ENCODE assay signal across 13 mouse cellular contexts in the genomic region with DNA sequence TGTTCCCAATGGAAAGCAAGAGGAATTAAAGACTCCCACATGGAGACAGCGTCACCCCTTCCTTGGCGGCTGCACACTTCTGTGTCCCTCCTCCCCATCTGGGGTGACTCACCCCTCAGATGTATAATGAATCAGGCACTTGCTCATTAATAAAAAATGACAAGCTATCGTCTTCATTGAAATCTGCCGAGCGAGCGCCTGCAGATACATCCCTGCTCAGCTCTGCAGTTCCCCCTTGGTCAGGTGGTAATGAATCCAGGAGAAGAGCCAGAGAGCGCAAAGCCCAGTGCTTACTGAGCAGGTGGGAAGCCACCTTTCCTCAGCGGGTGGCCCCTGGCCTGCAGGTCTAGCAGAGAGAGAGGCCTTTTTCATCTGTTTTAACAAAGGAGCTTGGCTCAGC.
DNase-seq lines count a peak whose midpoint lies in the region.
"Had no signal": no experiment of that assay in that cellular context is flagged by ENCODE, and none has a peak within 500 bp of the region (broad histone marks: within the 10 kb centered on the region; RNA-seq: fewer than 3 reads in every experiment).

No protein-coding gene starts in this region.

- DNase-seq in 3T3-L1 (ENCODE audit: low read depth, low spot score), result peak; percentile 59
- peak; percentile 79 for DNase-seq in Muller cell, postnatal 12 days (ENCODE audit: inconsistent ontology term)
- peak; percentile 70 for DNase-seq in cerebellum, adult 9-10 months
- peak; percentile 9 to 30 for DNase-seq in layer of hippocampus, adult 8-10 months (ENCODE audit: low spot score in 2 of 2)
- DNase-seq in gastrocnemius, postnatal 14 days, result no peak
- no peak for DNase-seq in heart, embryonic 10.5 days (ENCODE audit: low spot score)
- DNase-seq in spleen, postnatal 14 days (ENCODE audit: low spot score in 2 of 2), result no peak
- DNase-seq: gastrocnemius, postnatal 10 days; kidney, postnatal 25 days; lung, postnatal 36 days; thymus, postnatal 25 days had no signal

- H3K27ac ChIP-seq in heart, embryonic 10.5 days, result no peak overlapping the region
- H3K27ac ChIP-seq: neural tube, embryonic 13.5 days had no signal

- no peaks in the 10 kb centered on the region for H3K27me3 ChIP-seq in heart, embryonic 10.5 days (ENCODE audit: insufficient read depth, poor library complexity, severe bottlenecking)
- H3K27me3 ChIP-seq: neural tube, embryonic 13.5 days had no signal

- WGBS in heart, embryonic 10.5 days, result 73% methylated on average over 8 of the region's 8 CpGs

- H3K4me1 ChIP-seq in heart, embryonic 10.5 days, result peaks cover 36% of the 10 kb centered on the region

- intact Hi-C loops in gastrocnemius, postnatal 14 days (cut with DNase I; ENCODE audit: low total_unique reads), result no loop called here

- H3K4me3 ChIP-seq in heart, embryonic 10.5 days, result no peak overlapping the region
- H3K4me3 ChIP-seq: neural tube, embryonic 13.5 days had no signal

- no peaks in the 10 kb centered on the region for H3K9me3 ChIP-seq in heart, embryonic 10.5 days
- H3K9me3 ChIP-seq: neural tube, embryonic 13.5 days had no signal

- H3K36me3 ChIP-seq in heart, embryonic 10.5 days, result no peaks in the 10 kb centered on the region
- H3K36me3 ChIP-seq: G1E; neural tube, embryonic 13.5 days had no signal

Comparison
In these comparisons a context has a peak if more than half of its experiments do, and no peak if none do; other contexts are left out.
1. DNase-seq: peak in 3T3-L1 (single experiment), Muller cell, postnatal 12 days (single experiment), cerebellum, adult 9-10 months (single experiment) and layer of hippocampus, adult 8-10 months (2 of 2); none in gastrocnemius, postnatal 14 days (single experiment), heart, embryonic 10.5 days (single experiment) and spleen, postnatal 14 days (0 of 2).